Mouse (Mus musculus) brain, embryonic 14.5 days (tissue): ENCODE data around the gene Plscr3.

Experiments used
- CTCF ChIP-seq: fragments of 200-500 bp; IDR thresholded peaks from 2 replicates; pipeline ENCODE4 v1.5.1; 2012; ENCODE audit warnings: inconsistent platforms, mild to moderate bottlenecking, moderate library complexity, borderline replicate concordance; ENCODE audit not compliant: insufficient read depth, insufficient read length; ENCODE audit errors: extremely low read depth
- POLR2A ChIP-seq: fragments of 200-500 bp; IDR thresholded peaks from 2 replicates; pipeline ENCODE4 v1.6.1; 2012; ENCODE audit warnings: mild to moderate bottlenecking, inconsistent platforms, borderline replicate concordance; ENCODE audit not compliant: poor library complexity, insufficient read depth, insufficient read length, severe bottlenecking; ENCODE audit errors: extremely low read depth

- TF ChIP-seq CTCF (no peak), POLR2A (no peak)
These were observed 27.3 kb upstream of the Plscr3 start for GRCm38 (mm10) chr11:69818871-69819270.
